Mouse (Mus musculus) heart, postnatal 0 days (tissue): ENCODE data around the gene Bud23.

Source experiments
- CTCF ChIP-seq: IDR thresholded peaks from 2 replicates; pipeline ENCODE4 v1.5.1; 2016; ENCODE audit warnings: antibody characterized with exemption, control low read depth, low read depth
- EP300 ChIP-seq: IDR thresholded peaks from 2 replicates; pipeline ENCODE4 v1.6.1; 2016; ENCODE audit warnings: antibody characterized with exemption, low read depth

GRCm38 (mm10) chr5:135078482-135078810 lies 13.7 kb upstream of the Bud23 start:
- TF ChIP-seq CTCF (no peak), EP300 (no peak)
